Mouse (Mus musculus) stomach, embryonic 14.5 days (tissue): ENCODE results near the gene Azin2. TPM values are rescaled to one million over a fixed set of nuclear protein-coding genes. Genes with fewer than 3 reads are reported as not detected.

Experiments
- ATAC-seq: fragments of 200-750 bp; cut with Nextera tagmentation; 2 replicates; pipeline ENCODE4 v1.8.0; 2017; ENCODE audit warnings: low read depth, moderate TSS enrichment; ENCODE audit not compliant: insufficient number of reproducible peaks, insufficient read depth, low FRiP score
- H3K27ac ChIP-seq: fragments of 300-500 bp; sonication (generic); 2 replicates; pipeline ENCODE4 v1.5.1; 2014; ENCODE audit warnings: mild to moderate bottlenecking, low read length, moderate library complexity, mixed read lengths
- H3K27me3 ChIP-seq: fragments of 300-500 bp; sonication (generic); 2 replicates; pipeline ENCODE4 v1.6.1; 2014; ENCODE audit warnings: low read length, control low read depth, mixed read lengths; ENCODE audit not compliant: control insufficient read depth, insufficient read depth
- H3K36me3 ChIP-seq: fragments of 300-500 bp; sonication (generic); 2 replicates; pipeline ENCODE4 v1.6.1; 2014; ENCODE audit warnings: mild to moderate bottlenecking, control low read depth, low read length, moderate library complexity, mixed read lengths; ENCODE audit not compliant: control insufficient read depth, insufficient read depth
- H3K4me1 ChIP-seq: fragments of 300-500 bp; sonication (generic); 2 replicates; pipeline ENCODE4 v1.6.1; 2014; ENCODE audit warnings: low read length, control low read depth, mixed read lengths; ENCODE audit not compliant: control insufficient read depth, insufficient read depth
- H3K4me2 ChIP-seq: fragments of 300-500 bp; sonication (generic); replicated peaks from 2 replicates; pipeline ENCODE4 v1.6.1; 2014; ENCODE audit warnings: low read depth, low read length, control low read depth
- H3K4me3 ChIP-seq: fragments of 300-500 bp; sonication (generic); 2 replicates; pipeline ENCODE4 v1.5.1; 2014; ENCODE audit warnings: low read depth, low read length, control low read depth
- H3K9ac ChIP-seq: fragments of 300-500 bp; sonication (generic); replicated peaks from 2 replicates; pipeline ENCODE4 v1.6.1; 2014; ENCODE audit warnings: low read depth, mild to moderate bottlenecking, control low read depth, low read length, moderate library complexity, mixed read lengths
- H3K9me3 ChIP-seq: fragments of 300-500 bp; sonication (generic); 2 replicates; pipeline ENCODE4 v1.6.1; 2016; ENCODE audit warnings: low read depth, low read length, control low read depth; ENCODE audit not compliant: control insufficient read depth
- WGBS: fragments of 180-500 bp; shearing (Covaris S2); extraction: QIAGEN DNeasy Blood & Tissue Kit; methylation state at CpG from one replicate; pipeline ENCODE4 v1.1.7; 2014; 5-methylcytosine and 5-hydroxymethylcytosine counted together
- polyA plus RNA-seq: library from polyadenylated mRNA; unstranded; fragments of >200 nt; fragmentation: Nextera tagmentation; extraction: Ambion mirVana; gene quantifications from 2 replicates; pipeline ENCODE4 v1.2.1, GENCODE M21; 2014

Azin2 gene
- polyA plus RNA-seq, 1 experiment from 2014 or later = 19.1 TPM

GRCm38 (mm10) chr4:128906757-128907156, 55.5 kb downstream of the Azin2 start:
- Histone ChIP-seq H3K27me3 (no peaks in the 10 kb centered on the region), H3K9ac (no peak overlapping the region), H3K4me1 (peaks cover 8% of the 10 kb centered on the region), H3K36me3 (peaks cover 10% of the 10 kb centered on the region; the same call in 1 of the 2 replicates), H3K4me2 (no peak overlapping the region), H3K27ac (no peak overlapping the region), H3K9me3 (no peaks in the 10 kb centered on the region), H3K4me3 (no peak overlapping the region)
- 64% methylated on average over 8 of the region's 8 CpGs for WGBS
- ATAC-seq = no peak

- WGBS = 36% methylated on average over 8 of the region's 8 CpGs
- peaks cover 8% of the 10 kb centered on the region for H3K4me1 ChIP-seq
- H3K9me3 ChIP-seq = no peaks in the 10 kb centered on the region
- no peak overlapping the region for H3K4me2 ChIP-seq
- H3K27ac ChIP-seq = no peak overlapping the region
- peaks cover 10% of the 10 kb centered on the region; the same call in 1 of the 2 replicates for H3K36me3 ChIP-seq
- no peak overlapping the region for H3K4me3 ChIP-seq
- ATAC-seq = no peak
- no peak overlapping the region for H3K9ac ChIP-seq
- no peaks in the 10 kb centered on the region for H3K27me3 ChIP-seq
Observed at GRCm38 (mm10) chr4:128905251-128905650, 57.0 kb downstream of the Azin2 start.

DNA sequence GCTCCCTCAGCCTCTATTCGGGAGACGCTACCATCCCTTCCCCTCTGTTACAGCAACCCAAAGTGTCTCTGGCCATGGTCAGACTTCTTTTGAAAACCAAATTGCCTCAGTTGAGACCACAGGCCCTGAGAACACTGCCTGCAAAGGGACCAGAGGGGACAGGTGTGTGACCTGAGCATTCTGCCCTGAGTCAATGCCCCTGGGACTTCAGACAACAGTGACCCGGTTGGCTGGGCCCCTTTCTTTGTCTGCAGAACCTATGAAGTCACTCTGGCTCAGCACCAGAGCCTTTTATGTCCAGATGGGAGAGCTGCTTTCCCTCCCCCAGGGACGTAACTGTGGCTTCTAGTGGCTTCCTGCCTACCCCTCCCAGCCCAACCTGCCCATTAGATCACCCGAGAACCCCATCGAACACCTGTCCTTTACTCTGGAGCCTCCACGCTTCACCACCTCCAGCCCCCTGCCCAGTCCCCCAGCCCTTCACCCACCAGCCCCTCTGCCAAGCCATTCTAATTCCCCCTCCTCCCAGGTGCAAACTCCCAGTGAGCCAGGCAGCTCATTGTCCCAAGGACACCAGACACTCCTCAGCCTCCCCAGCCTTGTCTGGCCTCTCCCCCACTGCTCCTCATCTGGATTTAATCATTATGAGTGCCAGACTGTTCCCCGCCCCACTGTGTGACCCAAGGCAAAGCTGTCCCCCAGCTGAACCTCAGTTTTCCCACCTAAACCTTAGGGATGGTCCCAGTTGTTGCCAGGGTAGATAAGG, 58.0 kb downstream of the Azin2 start:
- Histone ChIP-seq H3K27ac (no peak overlapping the region), H3K9ac (no peak overlapping the region), H3K4me2 (no peak overlapping the region), H3K4me3 (no peak overlapping the region), H3K4me1 (peaks cover 16% of the 10 kb centered on the region), H3K27me3 (no peaks in the 10 kb centered on the region), H3K9me3 (no peaks in the 10 kb centered on the region), H3K36me3 (0 out of 2 replicates have a peak, but pooled peaks cover 2% of the 10 kb centered on the region)
- WGBS = 53% methylated on average over 8 of the region's 8 CpGs
- ATAC-seq = no peak

DNA sequence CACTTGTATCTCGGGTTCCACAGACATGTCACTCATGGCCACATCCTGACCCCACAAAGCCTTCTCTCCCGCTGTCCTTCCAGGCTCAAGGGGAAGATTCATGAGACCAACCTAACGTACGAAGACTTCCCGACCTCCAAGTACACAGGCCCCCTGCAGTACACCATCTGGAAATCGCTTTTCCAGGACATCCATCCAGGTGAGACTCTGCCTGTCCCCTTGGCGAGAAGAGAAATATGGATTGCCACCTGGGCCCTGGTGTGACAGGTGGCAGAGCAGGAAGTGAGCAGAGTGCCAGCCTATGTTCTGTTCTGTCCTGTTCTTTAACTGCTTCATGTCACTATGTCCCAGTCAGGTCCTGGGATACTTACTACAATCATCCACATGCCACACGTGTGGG, 59.9 kb downstream of the Azin2 start:
- Histone ChIP-seq H3K9ac (no peak overlapping the region), H3K27ac (no peak overlapping the region), H3K9me3 (no peaks in the 10 kb centered on the region), H3K4me3 (no peak overlapping the region), H3K27me3 (no peaks in the 10 kb centered on the region), H3K4me1 (peaks cover 32% of the 10 kb centered on the region), H3K4me2 (no peak overlapping the region), H3K36me3 (0 out of 2 replicates have a peak, but pooled peaks cover 2% of the 10 kb centered on the region)
- no peak for ATAC-seq
- 82% methylated on average over 8 of the region's 8 CpGs for whole genome bisulfite sequencing

- peak overlapping the region; percentile 88; the same call in 1 of the 2 replicates for H3K27ac ChIP-seq
- H3K4me3 ChIP-seq = no peak overlapping the region
- H3K9ac ChIP-seq = no peak overlapping the region
- H3K27me3 ChIP-seq = no peaks in the 10 kb centered on the region
- peaks cover 32% of the 10 kb centered on the region for H3K4me1 ChIP-seq
- ATAC-seq = no peak
- 0 out of 2 replicates have a peak, but pooled peaks cover 2% of the 10 kb centered on the region for H3K36me3 ChIP-seq
- no peak overlapping the region for H3K4me2 ChIP-seq
- H3K9me3 ChIP-seq = no peaks in the 10 kb centered on the region
- 87% methylated on average over 14 of the region's 14 CpGs for WGBS
Observed at GRCm38 (mm10) chr4:128900484-128900883, 61.8 kb downstream of the Azin2 start.

DNA sequence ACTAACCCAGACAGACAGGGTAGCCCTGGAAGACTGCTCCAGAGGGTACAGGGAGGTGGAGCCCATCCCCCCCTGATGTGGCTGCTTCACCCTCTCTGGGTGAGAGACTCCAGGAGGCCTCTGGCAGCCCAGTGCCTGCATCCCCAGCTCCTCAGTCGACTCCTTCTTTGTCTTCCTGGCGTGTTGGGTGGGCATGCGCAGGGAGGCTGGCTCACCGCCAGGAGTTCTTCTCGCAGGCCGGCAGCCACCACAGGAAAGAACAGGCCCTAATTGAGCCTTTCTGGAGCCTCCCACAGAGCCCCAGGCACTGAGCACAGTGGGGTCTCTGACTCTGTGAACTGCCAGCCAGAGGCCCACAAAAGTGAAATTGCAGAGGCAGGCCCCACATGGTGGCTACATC, 62.9 kb downstream of the Azin2 start:
- Histone ChIP-seq H3K9me3 (no peaks in the 10 kb centered on the region), H3K36me3 (0 out of 2 replicates have a peak, but pooled peaks cover 2% of the 10 kb centered on the region), H3K27ac (peak overlapping the region; percentile 88), H3K4me1 (peaks cover 28% of the 10 kb centered on the region), H3K4me3 (no peak overlapping the region), H3K27me3 (no peaks in the 10 kb centered on the region), H3K9ac (peak overlapping the region; percentile 36; the same call in 1 of the 2 replicates), H3K4me2 (0 out of 2 replicates have a peak overlapping the region, but pooled peaks have one; percentile 7)
- ATAC-seq = peak; percentile 80; the same call in 1 of the 2 replicates
- 10% methylated on average over 6 of the region's 6 CpGs for WGBS

DNA sequence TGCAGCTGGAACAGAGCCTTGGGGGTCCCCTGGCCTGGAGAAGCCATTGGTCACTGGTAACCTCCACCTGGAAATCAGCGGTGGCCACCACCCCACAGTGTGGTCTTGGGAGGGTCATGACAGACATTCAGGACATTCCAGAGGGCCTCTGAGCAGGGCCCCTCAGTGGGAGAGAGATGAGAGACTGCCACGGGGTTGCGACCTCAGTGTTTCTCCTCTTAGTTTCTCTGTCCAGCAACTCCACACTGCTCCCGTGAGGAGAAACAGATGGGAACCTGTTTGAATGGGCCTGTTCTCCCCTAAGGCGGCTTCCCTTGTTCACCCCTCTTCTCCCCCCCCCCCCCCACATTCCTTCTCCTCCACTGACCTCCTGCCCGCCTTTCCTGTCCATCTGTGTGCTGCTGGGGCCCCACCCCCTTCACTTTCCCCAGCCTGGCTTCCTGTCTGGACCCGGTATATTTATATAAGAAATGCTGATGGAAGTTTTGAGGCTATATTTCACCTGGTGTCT, 64.3 kb downstream of the Azin2 start:
- Histone ChIP-seq H3K4me1 (peaks cover 24% of the 10 kb centered on the region), H3K9me3 (no peaks in the 10 kb centered on the region), H3K27me3 (no peaks in the 10 kb centered on the region), H3K4me3 (no peak overlapping the region), H3K27ac (peak overlapping the region; percentile 88; the same call in 1 of the 2 replicates), H3K36me3 (0 out of 2 replicates have a peak, but pooled peaks cover 2% of the 10 kb centered on the region), H3K9ac (no peak overlapping the region), H3K4me2 (no peak overlapping the region)
- 4% methylated on average over 7 of the region's 7 CpGs for WGBS
- peak; percentile 31; the same call in 1 of the 2 replicates for ATAC-seq

- no peak for ATAC-seq
- no peaks in the 10 kb centered on the region for H3K27me3 ChIP-seq
- H3K4me2 ChIP-seq = no peak overlapping the region
- 91% methylated on average over 10 of the region's 10 CpGs for WGBS
- H3K9ac ChIP-seq = no peak overlapping the region
- H3K36me3 ChIP-seq = no peaks in the 10 kb centered on the region
- no peaks in the 10 kb centered on the region for H3K9me3 ChIP-seq
- H3K27ac ChIP-seq = no peak overlapping the region
- no peak overlapping the region for H3K4me3 ChIP-seq
- peaks cover 24% of the 10 kb centered on the region for H3K4me1 ChIP-seq
Observed at GRCm38 (mm10) chr4:128896667-128897066, 65.6 kb downstream of the Azin2 start.
